Comparison of ENCODE assay signal across 13 mouse cellular contexts in genomic region chr12:70050699-70051098, GRCm38 (mm10).
DNase-seq lines count a peak whose midpoint lies in the region; ATAC-seq and TF ChIP-seq lines count a peak whose summit lies in the region.
"Had no signal": no experiment of that assay in that cellular context is flagged by ENCODE, and none has a peak within 500 bp of the region (broad histone marks: within the 10 kb centered on the region; RNA-seq: fewer than 3 reads in every experiment).

No protein-coding gene starts in this region.

- DNase-seq in embryo, embryonic 10 days (ENCODE audit: low spot score), result peak; percentile 37
- DNase-seq in embryo, embryonic 11 days, result no peak
- DNase-seq in Muller cell, postnatal 12 days (ENCODE audit: inconsistent ontology term), result peak; percentile 98
- DNase-seq in kidney, adult 8-10 months, result peak; percentile 26 to 56
- no peak for DNase-seq in limb, embryonic 10.5 days (ENCODE audit: low spot score)
- no peak for DNase-seq in hindbrain, postnatal 0 days (ENCODE audit: low spot score)
- DNase-seq: forebrain, postnatal 0 days; right cerebral cortex, postnatal 25 days had no signal

- no peak for TF ChIP-seq CTCF in hindbrain, postnatal 0 days (IDR thresholded peaks at IDR 0.05; ENCODE audit: low read depth)

- peaks cover 19% of the 10 kb centered on the region for H3K36me3 ChIP-seq in lung, embryonic 16.5 days (ENCODE audit: control insufficient read depth, insufficient read depth, low read length)
- H3K36me3 ChIP-seq in limb, embryonic 10.5 days, result peaks cover 67% of the 10 kb centered on the region
- H3K36me3 ChIP-seq in hindbrain, embryonic 13.5 days, result peaks cover 86% of the 10 kb centered on the region
- peaks cover 65% of the 10 kb centered on the region; the same call in 1 of the 2 replicates for H3K36me3 ChIP-seq in hindbrain, postnatal 0 days (ENCODE audit: insufficient read depth, low read length)

- H3K27me3 ChIP-seq in lung, embryonic 16.5 days (ENCODE audit: control insufficient read depth, insufficient read depth, low read depth, low read length), result no peaks in the 10 kb centered on the region
- no peaks in the 10 kb centered on the region for H3K27me3 ChIP-seq in limb, embryonic 10.5 days (ENCODE audit: low read depth, poor library complexity, severe bottlenecking)
- no peaks in the 10 kb centered on the region for H3K27me3 ChIP-seq in hindbrain, embryonic 13.5 days
- H3K27me3 ChIP-seq in hindbrain, postnatal 0 days (ENCODE audit: insufficient read depth, low read length), result no peaks in the 10 kb centered on the region
- H3K27me3 ChIP-seq: embryonic facial prominence, embryonic 12.5 days had no signal

- 28% methylated on average over 7 of the region's 7 CpGs for WGBS in lung, embryonic 16.5 days
- 74% methylated on average over 7 of the region's 7 CpGs for WGBS in limb, embryonic 10.5 days
- WGBS in hindbrain, embryonic 13.5 days, result 63% methylated on average over 7 of the region's 7 CpGs
- 57% methylated on average over 7 of the region's 7 CpGs for WGBS in hindbrain, postnatal 0 days

- H3K9me3 ChIP-seq in lung, embryonic 16.5 days (ENCODE audit: control insufficient read depth, low read length), result no peaks in the 10 kb centered on the region
- H3K9me3 ChIP-seq in limb, embryonic 10.5 days (replicated peaks), result no peaks in the 10 kb centered on the region
- H3K9me3 ChIP-seq in hindbrain, embryonic 13.5 days, result no peaks in the 10 kb centered on the region
- H3K9me3 ChIP-seq in hindbrain, postnatal 0 days (ENCODE audit: low read length), result no peaks in the 10 kb centered on the region
- H3K9me3 ChIP-seq: embryonic facial prominence, embryonic 12.5 days had no signal

- H3K9ac ChIP-seq in lung, embryonic 16.5 days (ENCODE audit: low read length), result no peak overlapping the region
- H3K9ac ChIP-seq in hindbrain, embryonic 13.5 days, result no peak overlapping the region
- H3K9ac ChIP-seq in hindbrain, postnatal 0 days (replicated peaks; ENCODE audit: low read length), result no peak overlapping the region
- H3K9ac ChIP-seq: embryonic facial prominence, embryonic 12.5 days; forebrain, postnatal 0 days had no signal

- H3K27ac ChIP-seq in lung, embryonic 16.5 days (ENCODE audit: low read length), result peak overlapping the region; percentile 2; the same call in 1 of the 2 replicates
- no peak overlapping the region for H3K27ac ChIP-seq in limb, embryonic 10.5 days
- H3K27ac ChIP-seq in hindbrain, embryonic 13.5 days, result no peak overlapping the region
- H3K27ac ChIP-seq in hindbrain, postnatal 0 days, result no peak overlapping the region
- H3K27ac ChIP-seq: embryonic facial prominence, embryonic 12.5 days; stomach, postnatal 0 days had no signal

- peak; percentile 83 for ATAC-seq in lung, embryonic 16.5 days (ENCODE audit: low read depth)
- no peak for ATAC-seq in hindbrain, embryonic 13.5 days (ENCODE audit: low FRiP score)
- ATAC-seq in hindbrain, postnatal 0 days, result no peak
- ATAC-seq: activated CD4-positive, CD25-positive, alpha-beta regulatory T cell, adult 4 months; forebrain, postnatal 0 days had no signal

- no peak overlapping the region for H3K4me2 ChIP-seq in lung, embryonic 16.5 days (ENCODE audit: low read depth, low read length)
- H3K4me2 ChIP-seq in hindbrain, embryonic 13.5 days, result no peak overlapping the region
- no peak overlapping the region for H3K4me2 ChIP-seq in hindbrain, postnatal 0 days (ENCODE audit: low read depth, low read length)
- H3K4me2 ChIP-seq: embryonic facial prominence, embryonic 12.5 days had no signal

- H3K4me3 ChIP-seq in lung, embryonic 16.5 days (ENCODE audit: low read length), result no peak overlapping the region
- H3K4me3 ChIP-seq in limb, embryonic 10.5 days, result no peak overlapping the region
- H3K4me3 ChIP-seq in hindbrain, embryonic 13.5 days, result no peak overlapping the region
- H3K4me3 ChIP-seq in hindbrain, postnatal 0 days (ENCODE audit: low read length), result no peak overlapping the region
- H3K4me3 ChIP-seq: embryonic facial prominence, embryonic 12.5 days had no signal

- no peaks in the 10 kb centered on the region for H3K4me1 ChIP-seq in lung, embryonic 16.5 days (replicated peaks; ENCODE audit: control insufficient read depth, insufficient read depth, low read length)
- H3K4me1 ChIP-seq in limb, embryonic 10.5 days, result no peaks in the 10 kb centered on the region
- H3K4me1 ChIP-seq in hindbrain, embryonic 13.5 days (replicated peaks), result no peaks in the 10 kb centered on the region
- no peaks in the 10 kb centered on the region for H3K4me1 ChIP-seq in hindbrain, postnatal 0 days (ENCODE audit: insufficient read depth, low read length)
- H3K4me1 ChIP-seq: embryonic facial prominence, embryonic 12.5 days had no signal

Comparison
In these comparisons a context has a peak if more than half of its experiments do, and no peak if none do; other contexts are left out.
1. DNase-seq: peak in embryo, embryonic 10 days (single experiment), Muller cell, postnatal 12 days (single experiment) and kidney, adult 8-10 months (2 of 2); none in embryo, embryonic 11 days (single experiment), limb, embryonic 10.5 days (single experiment) and hindbrain, postnatal 0 days (single experiment).